In the genomic region with DNA sequence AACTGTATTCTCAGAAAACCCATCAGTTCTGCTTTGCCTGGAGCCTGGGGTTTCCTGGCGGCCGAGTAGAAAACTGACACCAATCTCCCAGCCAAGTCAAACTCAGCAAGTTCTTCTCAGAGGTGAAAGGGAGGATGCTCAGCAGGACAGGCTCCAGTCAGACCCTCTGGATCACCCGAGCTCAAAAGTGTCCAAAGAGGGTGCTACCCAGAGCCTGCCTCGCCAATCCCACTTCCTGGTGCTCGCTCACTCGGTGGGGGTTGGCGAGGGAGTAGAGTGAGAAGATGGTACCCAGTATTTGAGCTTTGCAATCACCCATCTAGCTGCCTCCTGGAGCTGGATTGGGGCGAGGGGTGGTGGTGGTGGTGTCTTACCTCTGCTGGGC, we compare ENCODE assay signal across 9 mouse cellular contexts. TPM values are rescaled to one million over a fixed set of nuclear protein-coding genes. Genes with fewer than 3 reads are reported as not detected.
A peak's percentile ranks its signal among the peaks of the same experiment; 100 is the strongest.
DNase-seq lines count a peak whose midpoint lies in the region; ATAC-seq and TF ChIP-seq lines count a peak whose summit lies in the region.
"Had no signal": no experiment of that assay in that cellular context is flagged by ENCODE, and none has a peak within 500 bp of the region (broad histone marks: within the 10 kb centered on the region; RNA-seq: fewer than 3 reads in every experiment).

No protein-coding gene starts in this region.

- H3K4me2 ChIP-seq in lung, postnatal 0 days (replicated peaks; ENCODE audit: low read depth, low read length): peak overlapping the region; percentile 50
- peak overlapping the region; percentile 57 for H3K4me2 ChIP-seq in intestine, postnatal 0 days (replicated peaks; ENCODE audit: low read depth)
- peak overlapping the region; percentile 8; the same call in 1 of the 2 replicates for H3K4me2 ChIP-seq in stomach, embryonic 15.5 days

- no peak for TF ChIP-seq EP300 in lung, postnatal 0 days (IDR thresholded peaks at IDR 0.05)

- no peaks in the 10 kb centered on the region for H3K9me3 ChIP-seq in heart, embryonic 10.5 days
- H3K9me3 ChIP-seq in lung, postnatal 0 days (ENCODE audit: low read length): no peaks in the 10 kb centered on the region
- no peaks in the 10 kb centered on the region for H3K9me3 ChIP-seq in intestine, postnatal 0 days (ENCODE audit: control insufficient read depth)
- no peaks in the 10 kb centered on the region for H3K9me3 ChIP-seq in stomach, embryonic 15.5 days
- H3K9me3 ChIP-seq: hindbrain, embryonic 13.5 days had no signal

- DNase-seq in heart, embryonic 10.5 days (ENCODE audit: low spot score): no peak
- no peak for DNase-seq in heart, postnatal 14 days
- no peak for DNase-seq in lung, postnatal 0 days (ENCODE audit: low spot score)
- DNase-seq in lung, postnatal 10 days: no peak
- DNase-seq in cerebellum, adult 9-10 months: no peak
- no peak for DNase-seq in testis, postnatal 14 days (ENCODE audit: low spot score)

- WGBS in heart, embryonic 10.5 days: 31% methylated on average over 8 of the region's 8 CpGs
- WGBS in lung, postnatal 0 days: 23% methylated on average over 8 of the region's 8 CpGs
- 46% methylated on average over 8 of the region's 8 CpGs for WGBS in intestine, postnatal 0 days
- WGBS in stomach, embryonic 15.5 days: 43% methylated on average over 8 of the region's 8 CpGs

- ATAC-seq in lung, postnatal 0 days: no peak
- no peak for ATAC-seq in intestine, postnatal 0 days
- no peak for ATAC-seq in stomach, embryonic 15.5 days (ENCODE audit: insufficient read depth, low FRiP score, low read depth)

- H3K4me1 ChIP-seq in heart, embryonic 10.5 days: peaks cover 14% of the 10 kb centered on the region
- no peaks in the 10 kb centered on the region for H3K4me1 ChIP-seq in lung, postnatal 0 days (ENCODE audit: insufficient read depth, low read depth, low read length)
- H3K4me1 ChIP-seq in intestine, postnatal 0 days (replicated peaks; ENCODE audit: control insufficient read depth, insufficient read depth, low read length): no peaks in the 10 kb centered on the region
- H3K4me1 ChIP-seq in stomach, embryonic 15.5 days: peaks cover 12% of the 10 kb centered on the region; the same call in 1 of the 2 replicates

- no peak for TF ChIP-seq CTCF in lung, postnatal 0 days (IDR thresholded peaks at IDR 0.05)
- no peak for TF ChIP-seq CTCF in intestine, postnatal 0 days (IDR thresholded peaks at IDR 0.05; ENCODE audit: low read depth)

- H3K27me3 ChIP-seq in heart, embryonic 10.5 days (ENCODE audit: insufficient read depth, poor library complexity, severe bottlenecking): peaks cover 58% of the 10 kb centered on the region
- no peaks in the 10 kb centered on the region for H3K27me3 ChIP-seq in lung, postnatal 0 days (replicated peaks; ENCODE audit: insufficient read depth, low read length)
- peaks cover 13% of the 10 kb centered on the region for H3K27me3 ChIP-seq in intestine, postnatal 0 days (replicated peaks; ENCODE audit: control insufficient read depth, insufficient read depth, low read length)
- H3K27me3 ChIP-seq in stomach, embryonic 15.5 days (replicated peaks): peaks cover 16% of the 10 kb centered on the region; the same call in 1 of the 2 replicates

- no peak overlapping the region for H3K9ac ChIP-seq in lung, postnatal 0 days (replicated peaks; ENCODE audit: low read depth)
- no peak overlapping the region for H3K9ac ChIP-seq in intestine, postnatal 0 days (ENCODE audit: low read depth, low read length)
- H3K9ac ChIP-seq in stomach, embryonic 15.5 days: no peak overlapping the region

- H3K27ac ChIP-seq in heart, embryonic 10.5 days: no peak overlapping the region
- H3K27ac ChIP-seq in lung, postnatal 0 days (ENCODE audit: low read length): peak overlapping the region; percentile 72; the same call in 1 of the 2 replicates
- H3K27ac ChIP-seq in intestine, postnatal 0 days (ENCODE audit: low read depth, low read length): no peak overlapping the region
- H3K27ac ChIP-seq in stomach, embryonic 15.5 days: no peak overlapping the region
- H3K27ac ChIP-seq: hindbrain, embryonic 13.5 days had no signal

- intact Hi-C loops in heart, postnatal 14 days (cut with DNase I): loop anchor here (5.0 to 10.0 kb wide), 2 partner anchors 34 to 66 kb away; partner anchors contain the start of genes Fam187b and Lsr

- no peaks in the 10 kb centered on the region for H3K36me3 ChIP-seq in heart, embryonic 10.5 days
- no peaks in the 10 kb centered on the region for H3K36me3 ChIP-seq in lung, postnatal 0 days (ENCODE audit: insufficient read depth, low read length)
- H3K36me3 ChIP-seq in intestine, postnatal 0 days (ENCODE audit: control insufficient read depth, insufficient read depth): no peaks in the 10 kb centered on the region
- no peaks in the 10 kb centered on the region for H3K36me3 ChIP-seq in stomach, embryonic 15.5 days
- H3K36me3 ChIP-seq: hindbrain, embryonic 13.5 days had no signal

- H3K4me3 ChIP-seq in heart, embryonic 10.5 days: peak overlapping the region; percentile 53; the same call in 1 of the 2 replicates
- peak overlapping the region; percentile 38 for H3K4me3 ChIP-seq in lung, postnatal 0 days (ENCODE audit: low read depth, low read length)
- 0 out of 2 replicates have a peak overlapping the region, but pooled peaks have one; percentile 5 for H3K4me3 ChIP-seq in intestine, postnatal 0 days (ENCODE audit: low read depth, low read length)
- H3K4me3 ChIP-seq in stomach, embryonic 15.5 days (replicated peaks): peak overlapping the region; percentile 30; the same call in 1 of the 2 replicates

RNA-seq across cellular contexts. Expression of gene Fxyd5, which starts 1.3 kb away (rescaled TPM):
- 24.3 and 26.4 TPM in 2 replicates for polyA plus RNA-seq in heart, embryonic 10.5 days (2016; fragmentation: Nextera tagmentation; extraction: Ambion mirVana)
- total RNA-seq in heart, postnatal 14 days (2021): 10 to 100 TPM; 28.8 to 29.2 TPM
- polyA plus RNA-seq in lung, postnatal 0 days (2015; fragmentation: Nextera tagmentation; extraction: Ambion mirVana): 168 and 206 TPM in 2 replicates
- 18.2 and 19.3 TPM in 2 replicates for polyA plus RNA-seq in intestine, postnatal 0 days (2015; fragmentation: Nextera tagmentation; extraction: Ambion mirVana)
- 27.1 and 29.0 TPM in 2 replicates for polyA plus RNA-seq in stomach, embryonic 15.5 days (2015; fragmentation: Nextera tagmentation; extraction: Ambion mirVana)

RNA-seq across cellular contexts. Expression of gene Fxyd7, which starts 10.3 kb away (rescaled TPM):
- polyA plus RNA-seq in heart, embryonic 10.5 days (2016; fragmentation: Nextera tagmentation; extraction: Ambion mirVana): 0.22 and 1.5 TPM in 2 replicates
- 1 to 10 TPM; 1.1 to 1.3 TPM for total RNA-seq in heart, postnatal 14 days (2021)
- polyA plus RNA-seq in lung, postnatal 0 days (2015; fragmentation: Nextera tagmentation; extraction: Ambion mirVana): 1.2 and 1.8 TPM in 2 replicates
- 15.2 and 16.2 TPM in 2 replicates for polyA plus RNA-seq in intestine, postnatal 0 days (2015; fragmentation: Nextera tagmentation; extraction: Ambion mirVana)
- polyA plus RNA-seq in stomach, embryonic 15.5 days (2015; fragmentation: Nextera tagmentation; extraction: Ambion mirVana): 21.6 and 25.0 TPM in 2 replicates

RNA-seq across cellular contexts. Expression of gene Fxyd1, which starts 16.0 kb away (rescaled TPM):
- 167 and 365 TPM in 2 replicates for polyA plus RNA-seq in heart, embryonic 10.5 days (2016; fragmentation: Nextera tagmentation; extraction: Ambion mirVana)
- total RNA-seq in heart, postnatal 14 days (2021): 100 to 1,000 TPM; 712 to 747 TPM
- 175 and 211 TPM in 2 replicates for polyA plus RNA-seq in lung, postnatal 0 days (2015; fragmentation: Nextera tagmentation; extraction: Ambion mirVana)
- polyA plus RNA-seq in intestine, postnatal 0 days (2015; fragmentation: Nextera tagmentation; extraction: Ambion mirVana): 78.9 and 83.1 TPM in 2 replicates
- 89.3 and 110 TPM in 2 replicates for polyA plus RNA-seq in stomach, embryonic 15.5 days (2015; fragmentation: Nextera tagmentation; extraction: Ambion mirVana)

RNA-seq across cellular contexts. Expression of gene Lgi4, which starts 18.1 kb away (rescaled TPM):
- 0.27 and 0.41 TPM in 2 replicates for polyA plus RNA-seq in heart, embryonic 10.5 days (2016; fragmentation: Nextera tagmentation; extraction: Ambion mirVana)
- 1 to 10 TPM; 2.8 to 3.5 TPM for total RNA-seq in heart, postnatal 14 days (2021)
- polyA plus RNA-seq in lung, postnatal 0 days (2015; fragmentation: Nextera tagmentation; extraction: Ambion mirVana): 0.20 and 0.27 TPM in 2 replicates
- 0.70 and 0.78 TPM in 2 replicates for polyA plus RNA-seq in intestine, postnatal 0 days (2015; fragmentation: Nextera tagmentation; extraction: Ambion mirVana)
- polyA plus RNA-seq in stomach, embryonic 15.5 days (2015; fragmentation: Nextera tagmentation; extraction: Ambion mirVana): 1.6 and 1.9 TPM in 2 replicates

RNA-seq across cellular contexts. Expression of gene Fxyd3, which starts 35.5 kb away (rescaled TPM):
- polyA plus RNA-seq in heart, embryonic 10.5 days (2016; fragmentation: Nextera tagmentation; extraction: Ambion mirVana): 0.53 and 2.0 TPM in 2 replicates
- total RNA-seq in heart, postnatal 14 days (2021): 1 to 10 TPM; 2.7 to 5.2 TPM
- polyA plus RNA-seq in lung, postnatal 0 days (2015; fragmentation: Nextera tagmentation; extraction: Ambion mirVana): 76.1 and 78.1 TPM in 2 replicates
- polyA plus RNA-seq in intestine, postnatal 0 days (2015; fragmentation: Nextera tagmentation; extraction: Ambion mirVana): 40.4 and 48.0 TPM in 2 replicates
- polyA plus RNA-seq in stomach, embryonic 15.5 days (2015; fragmentation: Nextera tagmentation; extraction: Ambion mirVana): 364 and 383 TPM in 2 replicates
